Mouse (Mus musculus) neural tube, embryonic 11.5 days (tissue): ENCODE measurements at regions not wholly inside any gene's neighbourhood (a gene's known extent, or its start where the extent isn't known, plus 50 kb on each side); places are given as distances from the start of the nearest gene placed in this dataset.

Source experiments
- ATAC-seq: fragments of 200-750 bp; cut with Nextera tagmentation; 2 replicates; pipeline ENCODE4 v1.8.0; 2017; ENCODE audit warnings: moderate number of reproducible peaks, mild to moderate bottlenecking, moderate TSS enrichment, moderate library complexity; ENCODE audit not compliant: insufficient read depth, low FRiP score, low TSS enrichment
- DNase-seq: peaks from one replicate; pipeline ENCODE4 v3.0.0-alpha.2; 2015; ENCODE audit warnings: low spot score
- H3K27ac ChIP-seq: fragments of 300-500 bp; sonication (generic); 2 replicates; pipeline ENCODE4 v1.5.1; 2014; ENCODE audit warnings: low read depth, mild to moderate bottlenecking, low read length
- H3K27me3 ChIP-seq: fragments of 300-500 bp; sonication (generic); 2 replicates; pipeline ENCODE4 v1.6.1; 2014; ENCODE audit warnings: mild to moderate bottlenecking, low read length, mixed read lengths; ENCODE audit not compliant: control insufficient read depth, insufficient read depth
- H3K36me3 ChIP-seq: fragments of 300-500 bp; sonication (generic); 2 replicates; pipeline ENCODE4 v1.6.1; 2014; ENCODE audit warnings: mild to moderate bottlenecking, low read length, moderate library complexity, mixed read lengths; ENCODE audit not compliant: control insufficient read depth, insufficient read depth
- H3K4me1 ChIP-seq: fragments of 300-500 bp; sonication (generic); 2 replicates; pipeline ENCODE4 v1.6.1; 2014; ENCODE audit warnings: low read length, mixed read lengths; ENCODE audit not compliant: control insufficient read depth, insufficient read depth
- H3K4me2 ChIP-seq: fragments of 300-500 bp; sonication (generic); 2 replicates; pipeline ENCODE4 v1.6.1; 2014; ENCODE audit warnings: low read depth, mild to moderate bottlenecking, moderate library complexity
- H3K4me3 ChIP-seq: fragments of 300-500 bp; sonication (generic); 2 replicates; pipeline ENCODE4 v1.5.1; 2014; ENCODE audit warnings: low read depth, low read length
- H3K9ac ChIP-seq: fragments of 300-500 bp; sonication (generic); 2 replicates; pipeline ENCODE4 v1.6.1; 2014; ENCODE audit warnings: mild to moderate bottlenecking, low read length
- H3K9me3 ChIP-seq: fragments of 300-500 bp; sonication (generic); 2 replicates; pipeline ENCODE4 v1.6.1; 2016; ENCODE audit warnings: low read length; ENCODE audit not compliant: control insufficient read depth
- WGBS: fragments of 180-500 bp; shearing (Covaris S2); extraction: QIAGEN DNeasy Blood & Tissue Kit; methylation state at CpG from one replicate; pipeline ENCODE4 v1.1.7; 2014; 5-methylcytosine and 5-hydroxymethylcytosine counted together

DNA sequence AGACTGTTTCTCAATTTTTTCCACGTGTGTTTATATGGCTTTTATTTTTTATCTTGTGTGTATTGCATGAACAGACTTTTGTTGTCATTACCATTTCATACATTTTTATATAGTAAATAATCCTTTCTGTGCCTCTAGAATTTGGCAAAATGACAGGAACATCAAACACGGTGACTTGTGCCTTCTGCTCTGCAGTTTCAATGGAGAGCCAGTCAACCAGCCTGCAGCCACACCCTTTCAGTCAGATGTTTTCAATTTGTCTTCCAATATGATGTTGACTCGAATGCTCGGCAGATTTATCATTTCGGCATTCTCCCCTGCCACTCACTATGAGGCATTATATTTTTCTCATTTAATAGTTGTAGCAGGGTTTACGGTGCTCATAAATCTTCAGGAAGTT is 74.7 kb upstream of the Dusp10 start:
- Histone ChIP-seq H3K4me2 (no peak overlapping the region), H3K27ac (no peak overlapping the region), H3K4me3 (no peak overlapping the region), H3K4me1 (no peaks in the 10 kb centered on the region), H3K27me3 (no peaks in the 10 kb centered on the region), H3K9me3 (no peaks in the 10 kb centered on the region), H3K36me3 (no peaks in the 10 kb centered on the region), H3K9ac (no peak overlapping the region)
- ATAC-seq (no peak), DNase-seq (no peak)
- WGBS, result 81% methylated on average over 6 of the region's 6 CpGs

DNA sequence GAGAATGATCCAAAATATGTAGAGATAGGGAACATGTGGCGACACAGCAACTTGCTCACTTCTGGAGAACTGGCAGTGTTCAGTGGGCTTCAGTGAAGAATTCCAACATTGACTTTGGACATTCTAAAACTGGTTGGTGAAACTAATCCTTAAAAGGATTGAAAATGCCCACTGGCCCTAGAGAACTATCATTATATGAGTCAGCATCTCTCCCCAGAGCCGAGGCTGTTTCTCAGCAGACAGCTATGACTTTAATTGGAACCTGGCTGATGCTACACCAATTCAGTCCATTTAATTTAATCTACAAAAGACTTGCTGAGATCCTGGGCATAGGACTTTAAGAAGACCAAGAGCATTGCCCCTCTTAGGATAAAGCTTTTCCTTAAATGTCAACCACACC is 72.4 kb upstream of the Dusp10 start:
- H3K4me2 ChIP-seq, result no peak overlapping the region
- H3K27ac ChIP-seq, result no peak overlapping the region
- H3K9ac ChIP-seq, result no peak overlapping the region
- no peak overlapping the region for H3K4me3 ChIP-seq
- 94% methylated on average over 2 of the region's 2 CpGs for WGBS
- no peaks in the 10 kb centered on the region for H3K4me1 ChIP-seq
- DNase-seq (no peak), ATAC-seq (no peak)
- no peaks in the 10 kb centered on the region for H3K27me3 ChIP-seq
- H3K9me3 ChIP-seq, result no peaks in the 10 kb centered on the region
- H3K36me3 ChIP-seq, result no peaks in the 10 kb centered on the region

DNA sequence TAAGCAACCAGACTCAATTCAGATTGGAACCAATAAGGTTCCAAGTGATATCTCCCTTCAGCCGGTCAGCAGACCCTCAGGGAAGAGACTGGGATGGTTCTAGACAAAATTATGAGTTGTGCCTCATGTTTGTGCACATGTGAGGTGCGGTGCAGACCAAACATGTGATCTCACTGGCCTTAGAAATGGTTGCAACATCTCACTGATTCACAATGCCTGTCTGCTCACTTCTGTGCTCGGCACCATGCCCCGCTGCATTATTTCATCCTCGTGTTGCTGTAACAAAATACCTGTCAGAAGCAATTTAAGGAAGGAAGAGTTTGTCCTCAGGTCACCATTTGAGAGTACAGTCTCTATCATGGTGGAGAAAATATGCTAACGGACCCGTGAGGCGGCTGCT is 66.9 kb upstream of the Dusp10 start:
- no peak overlapping the region for H3K4me3 ChIP-seq
- no peak overlapping the region for H3K9ac ChIP-seq
- 91% methylated on average over 8 of the region's 8 CpGs for WGBS
- no peaks in the 10 kb centered on the region for H3K36me3 ChIP-seq
- no peaks in the 10 kb centered on the region for H3K27me3 ChIP-seq
- no peaks in the 10 kb centered on the region for H3K4me1 ChIP-seq
- no peak overlapping the region for H3K27ac ChIP-seq
- ATAC-seq (no peak), DNase-seq (no peak)
- no peaks in the 10 kb centered on the region for H3K9me3 ChIP-seq
- H3K4me2 ChIP-seq, result no peak overlapping the region

DNA sequence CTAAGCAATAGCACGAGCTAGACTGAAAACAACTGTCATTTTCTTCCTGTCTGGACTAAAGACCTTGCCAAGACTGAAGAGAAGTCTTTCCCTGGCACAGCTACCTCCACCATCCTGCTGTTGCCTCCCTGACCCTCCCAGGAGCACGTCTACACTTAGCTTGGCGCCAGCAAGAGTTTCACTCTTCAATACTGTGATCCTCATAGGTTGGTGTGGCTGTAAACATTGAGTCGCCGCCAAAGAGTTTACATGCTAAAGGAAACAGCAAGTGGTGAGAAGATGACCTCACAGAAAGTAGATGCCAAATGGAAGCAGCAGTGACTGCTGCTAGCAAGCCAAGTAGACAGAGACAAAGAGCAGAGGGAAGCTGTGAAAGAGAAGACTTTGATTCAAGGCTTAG is 66.0 kb upstream of the Dusp10 start:
- no peak for DNase-seq
- H3K4me2 ChIP-seq, result no peak overlapping the region
- no peak overlapping the region for H3K4me3 ChIP-seq
- H3K9ac ChIP-seq, result no peak overlapping the region
- 80% methylated on average over 5 of the region's 5 CpGs for WGBS
- H3K27ac ChIP-seq, result no peak overlapping the region
- no peaks in the 10 kb centered on the region for H3K36me3 ChIP-seq
- no peak for ATAC-seq
- no peaks in the 10 kb centered on the region for H3K27me3 ChIP-seq
- no peaks in the 10 kb centered on the region for H3K4me1 ChIP-seq
- H3K9me3 ChIP-seq, result no peaks in the 10 kb centered on the region

DNA sequence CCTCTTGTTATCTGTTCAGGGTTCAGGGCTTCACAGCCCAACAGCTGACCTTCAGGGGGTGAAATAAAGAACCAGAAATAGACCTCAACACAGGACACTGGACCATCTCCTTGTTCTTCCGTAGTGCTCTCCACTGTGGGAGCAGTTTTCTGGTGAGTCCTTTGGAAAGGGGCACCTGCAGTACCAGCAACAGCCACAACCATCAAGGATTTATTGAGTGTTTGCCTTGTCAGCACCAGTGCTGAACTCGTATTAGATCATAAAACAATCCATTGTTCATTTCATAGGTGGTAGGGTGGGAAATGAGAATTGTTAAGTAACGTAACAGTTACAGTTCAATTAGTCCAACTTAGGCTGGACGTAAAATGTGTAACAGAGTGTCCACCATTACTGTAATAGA is 63.9 kb upstream of the Dusp10 start:
- Histone ChIP-seq H3K36me3 (no peaks in the 10 kb centered on the region), H3K27me3 (no peaks in the 10 kb centered on the region), H3K27ac (no peak overlapping the region), H3K4me3 (no peak overlapping the region), H3K4me1 (no peaks in the 10 kb centered on the region), H3K9me3 (no peaks in the 10 kb centered on the region), H3K4me2 (no peak overlapping the region), H3K9ac (no peak overlapping the region)
- ATAC-seq, result no peak
- no peak for DNase-seq
- 82% methylated on average over 4 of the region's 4 CpGs for WGBS

DNA sequence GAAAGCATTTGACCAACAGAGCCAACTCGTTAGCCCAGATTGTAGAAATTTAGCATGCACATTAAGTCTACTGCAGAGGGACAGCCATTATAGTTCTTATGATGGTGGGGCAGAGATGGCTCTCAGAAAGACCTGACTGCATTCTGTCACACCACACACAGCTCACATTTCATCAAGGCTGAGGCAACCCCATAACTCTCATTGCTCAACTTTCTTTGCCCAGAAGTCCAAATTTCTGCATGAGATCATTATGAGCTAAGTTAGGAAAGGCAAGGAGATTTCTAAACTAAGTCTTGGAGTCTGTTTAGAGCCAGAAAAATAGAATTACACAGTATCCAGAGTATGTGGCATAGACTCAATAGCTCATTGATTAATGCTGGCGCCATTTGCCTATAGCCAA is 59.0 kb upstream of the Dusp10 start:
- Histone ChIP-seq H3K4me3 (no peak overlapping the region), H3K9me3 (no peaks in the 10 kb centered on the region), H3K4me1 (no peaks in the 10 kb centered on the region), H3K27ac (no peak overlapping the region), H3K9ac (no peak overlapping the region), H3K4me2 (no peak overlapping the region), H3K27me3 (no peaks in the 10 kb centered on the region), H3K36me3 (no peaks in the 10 kb centered on the region)
- ATAC-seq (no peak), DNase-seq (no peak)
- whole genome bisulfite sequencing, result 89% methylated on average over 2 of the region's 2 CpGs

DNA sequence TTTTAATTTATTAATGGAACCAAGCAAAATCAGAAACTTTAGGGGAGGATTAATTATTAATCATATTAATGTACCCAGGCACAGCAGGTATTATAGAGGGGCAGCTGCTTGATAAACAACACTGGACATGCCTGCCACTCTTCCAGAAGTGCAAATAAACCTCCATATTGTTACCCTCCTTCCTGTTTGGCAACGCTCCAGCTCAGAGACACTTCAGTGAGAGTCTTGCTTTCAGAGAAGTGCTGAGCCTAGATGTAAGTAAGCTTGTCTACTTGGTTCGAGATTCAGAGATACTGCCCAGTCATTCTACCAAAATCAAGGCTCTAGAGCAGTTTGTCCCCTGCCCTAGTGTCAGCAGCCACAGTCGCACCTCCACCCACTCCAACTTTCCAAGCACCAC is 56.7 kb upstream of the Dusp10 start:
- Histone ChIP-seq H3K9me3 (no peaks in the 10 kb centered on the region), H3K9ac (no peak overlapping the region), H3K4me2 (no peak overlapping the region), H3K36me3 (no peaks in the 10 kb centered on the region), H3K27me3 (no peaks in the 10 kb centered on the region), H3K27ac (no peak overlapping the region), H3K4me3 (no peak overlapping the region), H3K4me1 (no peaks in the 10 kb centered on the region)
- ATAC-seq (no peak), DNase-seq (no peak)
- 89% methylated on average over 3 of the region's 3 CpGs for WGBS

DNA sequence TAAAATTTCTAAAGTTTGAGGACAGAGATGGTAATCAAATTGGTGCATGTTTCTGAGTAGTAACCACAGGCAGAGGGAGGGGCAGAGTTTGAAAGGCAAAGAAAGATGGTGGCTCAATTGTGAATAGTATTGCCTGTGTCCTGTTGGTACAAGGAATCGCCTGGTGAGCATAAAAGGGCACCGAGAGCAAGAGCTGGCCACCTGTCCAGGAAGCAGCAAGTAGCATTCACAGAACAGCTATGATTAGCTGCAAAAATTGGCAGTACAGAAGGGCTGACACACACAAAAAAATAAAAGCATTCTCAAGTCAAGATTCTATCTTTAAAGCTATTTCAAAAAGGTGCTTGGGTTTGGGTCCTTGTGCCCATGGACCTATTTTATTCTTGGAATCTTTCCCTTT is 51.7 kb upstream of the Dusp10 start:
- ATAC-seq (no peak), DNase-seq (no peak)
- H3K4me1 ChIP-seq, result no peaks in the 10 kb centered on the region
- H3K4me3 ChIP-seq, result no peak overlapping the region
- H3K9me3 ChIP-seq, result no peaks in the 10 kb centered on the region
- H3K27me3 ChIP-seq, result no peaks in the 10 kb centered on the region
- H3K9ac ChIP-seq, result no peak overlapping the region
- WGBS, result 83% methylated on average over 2 of the region's 2 CpGs
- H3K36me3 ChIP-seq, result no peaks in the 10 kb centered on the region
- H3K4me2 ChIP-seq, result no peak overlapping the region
- H3K27ac ChIP-seq, result no peak overlapping the region

DNA sequence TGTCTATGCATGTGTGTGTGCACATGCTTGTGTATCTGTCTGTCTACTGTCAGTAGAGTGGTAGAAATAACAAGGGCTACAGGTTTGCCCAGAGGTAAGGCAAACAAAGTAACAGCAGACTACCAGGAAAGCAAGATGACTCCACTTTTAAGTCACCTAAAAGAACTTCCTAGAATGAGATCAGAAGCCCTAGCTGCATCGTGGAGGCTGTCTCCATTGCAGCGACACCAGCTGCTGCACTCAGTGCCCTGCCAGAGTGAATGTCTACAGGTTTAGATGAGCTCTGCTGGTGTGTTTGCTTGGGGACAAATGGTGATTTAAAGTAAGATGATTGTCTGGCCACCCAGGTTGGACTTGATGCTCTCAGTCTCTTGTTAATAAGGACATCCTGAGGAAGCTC is 50.6 kb upstream of the Dusp10 start:
- no peaks in the 10 kb centered on the region for H3K9me3 ChIP-seq
- H3K36me3 ChIP-seq, result no peaks in the 10 kb centered on the region
- no peaks in the 10 kb centered on the region for H3K4me1 ChIP-seq
- H3K27me3 ChIP-seq, result no peaks in the 10 kb centered on the region
- no peak overlapping the region for H3K4me2 ChIP-seq
- DNase-seq, result no peak
- 93% methylated on average over 2 of the region's 2 CpGs for WGBS
- H3K9ac ChIP-seq, result no peak overlapping the region
- no peak overlapping the region for H3K27ac ChIP-seq
- H3K4me3 ChIP-seq, result no peak overlapping the region
- no peak for ATAC-seq
